Mouse (Mus musculus): ENCODE results near the gene Trim65. TPM values are rescaled to one million over a fixed set of nuclear protein-coding genes. Genes with fewer than 3 reads are reported as not detected.

The Trim65 gene
- polyA plus RNA-seq (2015; fragmentation: Nextera tagmentation; extraction: Ambion mirVana): 4.2 and 4.3 TPM in 2 replicates

GRCm38 (mm10) chr11:116130488-116131205 is at the start of gene Trim65:
Gene Trim65 (minus strand): TSS chr11:116131128.
- under 1% methylated on average over 69 of the region's 69 CpGs for WGBS
- Histone ChIP-seq H3K4me2 (peak within 1 kb of the TSS; percentile 79), H3K27me3 (replicated peaks) (no peaks in the 10 kb centered on the region), H3K27ac (replicated peaks) (peak within 1 kb of the TSS; percentile 96), H3K4me1 (peaks cover 38% of the 10 kb centered on the region), H3K36me3 (peaks cover 59% of the 10 kb centered on the region), H3K9me3 (no peaks in the 10 kb centered on the region), H3K4me3 (peak within 1 kb of the TSS; percentile 73), H3K9ac (peak within 1 kb of the TSS; percentile 90)
- ATAC-seq (ENCODE audit: extremely low read depth, insufficient number of reproducible peaks, low FRiP score, low TSS enrichment): peak; percentile 59

DNA sequence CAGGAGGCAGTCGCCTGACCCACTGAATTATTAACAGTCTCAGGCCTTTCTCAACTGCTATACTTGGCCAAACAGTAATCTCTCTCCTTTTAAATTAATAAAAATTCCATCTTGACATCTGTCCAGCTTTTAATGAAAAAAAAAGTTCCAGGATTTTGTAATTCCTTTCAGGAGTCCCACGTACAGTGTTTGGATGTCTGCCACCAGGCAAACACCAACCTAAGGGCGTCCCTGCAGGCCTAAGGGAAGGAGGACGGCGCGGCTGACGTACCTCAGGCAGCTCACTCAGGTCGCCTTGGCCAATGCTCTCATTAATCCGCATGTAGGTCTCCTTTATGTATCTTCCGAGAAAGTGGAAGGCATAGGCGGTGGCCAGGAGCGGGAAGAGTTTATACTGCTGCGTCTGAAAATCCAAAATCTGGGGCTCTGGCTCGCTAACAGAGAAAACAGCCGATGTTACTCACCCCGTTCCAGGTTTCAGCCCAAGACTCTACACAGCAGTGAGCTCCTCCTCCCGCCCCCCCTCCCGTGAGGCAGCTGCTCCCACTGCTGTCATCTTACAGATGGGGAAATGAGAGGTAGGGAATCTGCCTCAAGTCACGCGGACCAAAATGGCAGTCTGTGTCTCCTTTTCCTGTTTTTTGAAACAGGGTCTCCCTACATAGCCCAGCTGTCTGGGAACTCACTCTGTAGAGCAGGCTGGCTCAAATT is 47.6 kb upstream of the Trim65 start:
- Histone ChIP-seq H3K27ac (replicated peaks) (no peak overlapping the region), H3K4me2 (no peak overlapping the region), H3K36me3 (peaks cover 94% of the 10 kb centered on the region), H3K9ac (no peak overlapping the region), H3K9me3 (no peaks in the 10 kb centered on the region), H3K4me1 (no peaks in the 10 kb centered on the region), H3K27me3 (replicated peaks) (no peaks in the 10 kb centered on the region), H3K4me3 (no peak overlapping the region)
- ATAC-seq (ENCODE audit: extremely low read depth, insufficient number of reproducible peaks, low FRiP score, low TSS enrichment): no peak
- 85% methylated on average over 20 of the region's 20 CpGs for WGBS

- Histone ChIP-seq H3K27ac (replicated peaks) (no peak overlapping the region), H3K9me3 (no peaks in the 10 kb centered on the region), H3K9ac (no peak overlapping the region), H3K27me3 (replicated peaks) (no peaks in the 10 kb centered on the region), H3K4me3 (no peak overlapping the region), H3K4me1 (no peaks in the 10 kb centered on the region), H3K4me2 (no peak overlapping the region), H3K36me3 (peaks cover 95% of the 10 kb centered on the region)
- 79% methylated on average over 7 of the region's 7 CpGs for WGBS
- no peak for ATAC-seq (ENCODE audit: extremely low read depth, insufficient number of reproducible peaks, low FRiP score, low TSS enrichment)
These were observed 45.1 kb upstream of the Trim65 start for GRCm38 (mm10) chr11:116176010-116176409.

- WGBS: 90% methylated on average over 22 of the region's 22 CpGs
- Histone ChIP-seq H3K27me3 (replicated peaks) (no peaks in the 10 kb centered on the region), H3K9ac (no peak overlapping the region), H3K36me3 (peaks cover 84% of the 10 kb centered on the region), H3K27ac (replicated peaks) (no peak overlapping the region), H3K4me1 (no peaks in the 10 kb centered on the region), H3K4me3 (no peak overlapping the region), H3K4me2 (no peak overlapping the region), H3K9me3 (no peaks in the 10 kb centered on the region)
- ATAC-seq (ENCODE audit: extremely low read depth, insufficient number of reproducible peaks, low FRiP score, low TSS enrichment): no peak
These were observed 44.0 kb upstream of the Trim65 start for GRCm38 (mm10) chr11:116174775-116175448.

DNA sequence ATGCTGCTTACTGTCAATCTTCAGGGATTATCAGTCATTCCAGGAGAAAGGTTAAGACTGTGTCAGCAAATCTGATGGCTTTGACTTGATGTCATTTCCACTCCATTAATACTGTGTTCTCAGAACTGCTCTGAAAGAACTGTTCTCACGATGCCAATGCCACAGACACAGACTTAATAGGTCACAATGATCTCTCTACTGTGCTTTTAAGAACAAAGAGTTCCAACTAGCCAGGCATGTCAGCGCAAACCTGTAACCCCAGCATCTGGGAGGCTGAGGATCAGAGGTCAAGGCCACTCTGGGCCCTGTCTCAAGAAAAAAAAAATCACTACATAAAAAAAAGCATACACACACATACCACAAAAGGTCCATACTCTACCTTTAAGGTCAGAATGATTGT is 41.0 kb upstream of the Trim65 start:
- no peak overlapping the region for H3K4me3 ChIP-seq
- H3K9me3 ChIP-seq: no peaks in the 10 kb centered on the region
- WGBS: 83% methylated on average over 2 of the region's 2 CpGs
- peaks cover 60% of the 10 kb centered on the region for H3K36me3 ChIP-seq
- no peak overlapping the region for H3K27ac ChIP-seq (replicated peaks)
- H3K4me1 ChIP-seq: peaks cover 11% of the 10 kb centered on the region
- H3K4me2 ChIP-seq: no peak overlapping the region
- ATAC-seq (ENCODE audit: extremely low read depth, insufficient number of reproducible peaks, low FRiP score, low TSS enrichment): no peak
- no peaks in the 10 kb centered on the region for H3K27me3 ChIP-seq (replicated peaks)
- no peak overlapping the region for H3K9ac ChIP-seq

DNA sequence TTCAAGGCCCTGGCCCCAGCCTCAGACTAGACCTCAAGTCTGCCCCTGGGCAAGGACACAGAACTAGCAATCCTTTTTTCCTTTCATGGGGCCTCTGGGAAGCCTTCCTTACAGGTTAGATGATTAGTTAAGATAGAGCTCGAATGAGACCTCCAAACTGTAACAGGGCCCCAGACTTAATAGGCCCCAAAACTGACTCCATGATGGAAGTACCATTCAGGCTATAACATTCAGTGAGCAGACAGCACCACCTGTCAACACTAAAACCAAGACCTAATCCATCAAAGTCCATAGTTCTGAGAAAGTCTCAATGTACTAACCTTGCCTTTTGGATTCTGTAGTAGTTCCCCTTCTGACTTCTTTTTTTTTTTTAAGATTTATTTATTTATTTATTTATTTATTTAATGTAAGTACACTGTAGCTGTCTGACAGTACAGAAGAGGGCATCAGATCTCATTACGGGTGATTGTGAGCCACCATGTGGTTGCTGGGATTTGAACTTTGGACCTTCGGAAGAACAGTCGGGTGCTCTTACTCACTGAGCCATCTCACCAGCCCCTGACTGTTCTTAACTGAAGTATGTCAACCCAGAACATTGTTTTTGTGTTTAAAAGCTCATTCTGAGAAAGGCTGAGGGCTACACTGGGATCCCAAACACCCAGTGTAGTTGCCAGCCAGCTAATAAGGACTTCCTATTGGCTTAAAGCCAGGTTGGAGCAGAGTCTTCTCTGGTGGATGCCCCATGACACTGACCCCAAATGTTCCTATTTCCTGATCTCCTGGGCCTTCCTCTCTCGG is 39.3 kb upstream of the Trim65 start:
- Histone ChIP-seq H3K4me2 (no peak overlapping the region), H3K9ac (no peak overlapping the region), H3K9me3 (no peaks in the 10 kb centered on the region), H3K27me3 (replicated peaks) (no peaks in the 10 kb centered on the region), H3K4me1 (peaks cover 20% of the 10 kb centered on the region), H3K4me3 (no peak overlapping the region), H3K36me3 (peaks cover 49% of the 10 kb centered on the region), H3K27ac (replicated peaks) (no peak overlapping the region)
- ATAC-seq (ENCODE audit: extremely low read depth, insufficient number of reproducible peaks, low FRiP score, low TSS enrichment): no peak
- WGBS: 76% methylated on average over 5 of the region's 5 CpGs

DNA sequence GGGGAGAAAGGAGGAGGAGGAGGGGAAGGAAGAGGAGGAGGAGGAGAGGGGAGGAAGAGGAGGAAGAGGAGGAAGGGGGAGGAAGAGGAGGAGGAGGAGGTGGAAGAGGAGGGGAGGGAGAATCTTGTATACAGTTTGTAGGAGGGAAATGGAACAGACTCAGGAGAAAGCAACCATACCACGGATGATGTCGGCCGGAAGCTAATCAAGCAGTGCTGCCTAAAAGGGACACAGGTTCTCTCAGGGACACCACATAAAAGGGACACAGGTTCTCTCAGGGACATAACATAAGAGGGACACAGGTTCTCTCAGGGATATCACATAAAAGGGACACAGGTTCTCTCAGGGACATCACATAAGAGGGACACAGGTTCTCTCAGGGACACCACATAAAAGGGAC is 38.3 kb upstream of the Trim65 start:
- Histone ChIP-seq H3K4me2 (no peak overlapping the region), H3K9me3 (no peaks in the 10 kb centered on the region), H3K4me1 (peaks cover 24% of the 10 kb centered on the region), H3K4me3 (no peak overlapping the region), H3K27ac (replicated peaks) (no peak overlapping the region), H3K36me3 (peaks cover 46% of the 10 kb centered on the region), H3K9ac (no peak overlapping the region), H3K27me3 (replicated peaks) (no peaks in the 10 kb centered on the region)
- no peak for ATAC-seq (ENCODE audit: extremely low read depth, insufficient number of reproducible peaks, low FRiP score, low TSS enrichment)
- 89% methylated on average over 3 of the region's 3 CpGs for WGBS

GRCm38 (mm10) chr11:116167884-116168439 is 37.0 kb upstream of the Trim65 start, which contains the start of gene Fbf1:
Gene Fbf1 (minus strand): TSS chr11:116168166.
- H3K4me1 ChIP-seq: peaks cover 24% of the 10 kb centered on the region
- peak within 1 kb of the TSS; percentile 70 for H3K4me3 ChIP-seq
- H3K9me3 ChIP-seq: no peaks in the 10 kb centered on the region
- no peaks in the 10 kb centered on the region for H3K27me3 ChIP-seq (replicated peaks)
- peak; percentile 93 for ATAC-seq (ENCODE audit: extremely low read depth, insufficient number of reproducible peaks, low FRiP score, low TSS enrichment)
- H3K9ac ChIP-seq: peak within 1 kb of the TSS; percentile 88
- peak within 1 kb of the TSS; percentile 95 for H3K27ac ChIP-seq (replicated peaks)
- WGBS: under 1% methylated on average over 40 of the region's 40 CpGs
- peak within 1 kb of the TSS; percentile 73 for H3K4me2 ChIP-seq
- H3K36me3 ChIP-seq: peaks cover 46% of the 10 kb centered on the region

DNA sequence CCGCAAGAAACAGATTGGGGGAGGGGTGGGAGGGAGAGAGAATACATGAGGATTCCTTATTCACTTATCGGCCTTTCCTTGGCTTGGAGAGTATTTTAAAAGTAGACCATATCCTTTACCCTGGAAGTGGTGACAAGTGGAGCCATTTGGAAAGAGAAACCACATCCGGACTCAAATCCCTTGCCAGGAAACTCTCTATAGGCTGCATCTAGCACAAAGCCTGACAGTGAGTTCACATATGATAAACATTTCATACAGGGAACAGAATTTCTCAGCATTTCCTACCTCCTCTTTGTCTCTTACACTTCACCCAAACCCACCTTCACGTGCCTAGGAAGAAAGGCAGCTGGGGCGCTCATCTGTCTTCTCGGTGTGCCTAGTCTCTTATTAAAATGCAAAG is 36.3 kb upstream of the Trim65 start:
- Histone ChIP-seq H3K36me3 (peaks cover 40% of the 10 kb centered on the region), H3K27ac (replicated peaks) (peak overlapping the region; percentile 95), H3K27me3 (replicated peaks) (no peaks in the 10 kb centered on the region), H3K9me3 (no peaks in the 10 kb centered on the region), H3K4me2 (peak overlapping the region; percentile 73), H3K9ac (peak overlapping the region; percentile 88), H3K4me3 (peak overlapping the region; percentile 70), H3K4me1 (peaks cover 24% of the 10 kb centered on the region)
- no peak for ATAC-seq (ENCODE audit: extremely low read depth, insufficient number of reproducible peaks, low FRiP score, low TSS enrichment)
- WGBS: 4% methylated on average over 6 of the region's 6 CpGs

DNA sequence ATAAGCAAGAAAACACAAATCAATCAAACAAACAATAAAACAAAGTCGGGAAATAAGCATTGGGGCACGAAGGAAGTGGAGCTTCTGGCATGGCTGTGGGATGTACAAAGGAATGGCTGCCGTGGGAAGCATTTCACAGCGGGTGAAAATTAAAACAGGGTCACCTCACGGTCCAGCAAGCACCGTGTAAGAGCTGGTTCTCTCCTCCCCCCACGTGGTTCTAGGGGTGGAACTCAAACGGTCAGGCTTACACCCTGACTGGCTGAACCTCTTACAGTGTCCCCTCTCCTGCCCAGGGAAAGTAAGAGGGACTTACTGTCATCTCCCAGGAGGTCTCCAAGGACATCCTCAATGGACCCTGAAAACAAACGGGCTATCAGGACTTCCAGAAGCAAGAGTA is 32.1 kb upstream of the Trim65 start:
- H3K9ac ChIP-seq: no peak overlapping the region
- H3K4me2 ChIP-seq: no peak overlapping the region
- ATAC-seq (ENCODE audit: extremely low read depth, insufficient number of reproducible peaks, low FRiP score, low TSS enrichment): no peak
- no peaks in the 10 kb centered on the region for H3K27me3 ChIP-seq (replicated peaks)
- WGBS: 64% methylated on average over 9 of the region's 9 CpGs
- H3K36me3 ChIP-seq: peaks cover 65% of the 10 kb centered on the region
- peaks cover 17% of the 10 kb centered on the region for H3K4me1 ChIP-seq
- H3K4me3 ChIP-seq: no peak overlapping the region
- no peaks in the 10 kb centered on the region for H3K9me3 ChIP-seq
- no peak overlapping the region for H3K27ac ChIP-seq (replicated peaks)

All from heart, embryonic 13.5 days (tissue).